Mouse (Mus musculus): ENCODE measurements around the gene 1700025B11Rik.
A peak's percentile ranks its signal among the peaks of the same experiment; 100 is the strongest.
"Not testable (repeated sequence)": the region's sequence is repeated elsewhere in the genome, so short reads cannot be mapped to it uniquely, and the experiment has no call there.

The 1700025B11Rik gene

DNA sequence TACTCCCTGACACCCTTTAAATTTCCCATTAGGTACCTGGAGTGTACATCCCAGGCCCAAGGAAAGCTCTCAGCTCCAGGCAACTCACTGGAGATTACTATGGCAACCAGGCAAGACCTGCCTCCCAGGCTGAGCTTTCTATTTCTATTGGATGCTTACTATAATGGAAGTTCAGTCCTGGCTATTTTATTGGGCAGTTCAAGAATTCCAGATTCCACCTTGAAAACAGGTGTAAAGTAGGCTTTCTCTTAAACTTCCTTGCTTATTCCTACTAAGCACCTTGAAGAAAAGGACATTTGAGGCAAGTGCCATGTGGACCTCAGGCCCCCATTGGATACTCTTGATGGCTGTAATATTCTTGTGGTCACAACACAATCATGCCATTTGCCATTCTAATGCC is at the start of gene 1700025B11Rik:
Gene 1700025B11Rik (minus strand): TSS at position 101 of the 400 bp plus-strand sequence.
- no peak for DNase-seq (ENCODE audit: low spot score)

GRCm38 (mm10) chr15:77606069-77606468 is 44.4 kb upstream of the 1700025B11Rik start:
- DNase-seq (ENCODE audit: low spot score) = no peak

DNA sequence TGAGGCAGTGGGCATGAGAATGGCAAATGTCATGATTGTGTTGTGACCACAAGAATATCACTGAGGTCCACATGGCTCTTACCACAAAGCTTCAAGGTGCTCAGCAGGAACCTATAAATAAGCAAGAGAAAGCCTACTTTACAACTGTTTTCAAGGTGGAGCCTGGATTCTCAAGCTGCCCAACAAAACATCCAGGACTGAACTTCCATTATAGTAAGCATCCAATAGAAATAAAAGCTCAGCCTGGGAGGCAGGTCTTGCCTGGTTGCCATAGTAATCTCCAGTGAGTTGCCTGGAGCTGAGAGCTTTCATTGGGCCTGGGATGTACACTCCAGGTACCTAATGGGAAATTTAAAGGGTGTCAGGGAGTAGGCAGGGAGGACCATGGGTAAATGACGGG is 37.3 kb upstream of the 1700025B11Rik start, which contains the start of gene Gm36245:
Gene Gm36245 (plus strand): TSS at position 301 of the 400 bp plus-strand sequence.
- no peak for DNase-seq (ENCODE audit: low spot score)

DNA sequence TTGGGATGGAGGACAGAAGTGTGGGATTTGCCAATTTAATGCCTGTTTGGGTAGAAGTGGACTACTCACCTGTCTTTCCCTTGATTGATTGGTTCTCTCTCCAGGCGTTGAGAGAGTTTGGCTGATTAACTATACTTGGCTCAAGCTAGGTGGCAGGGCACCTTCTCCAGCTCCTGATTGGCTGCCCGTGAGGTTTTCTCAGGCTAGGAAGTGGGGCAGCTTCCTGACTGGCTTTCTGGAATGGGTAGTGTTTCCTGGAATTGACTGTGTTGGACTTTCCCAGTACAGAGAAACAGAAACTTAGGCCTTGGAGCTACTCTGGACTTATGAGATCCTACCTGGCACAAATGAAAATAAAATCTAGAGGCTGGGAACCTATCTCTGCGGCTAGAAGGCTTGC is 36.7 kb upstream of the 1700025B11Rik start:
- DNase-seq (ENCODE audit: low spot score) = no peak

DNA sequence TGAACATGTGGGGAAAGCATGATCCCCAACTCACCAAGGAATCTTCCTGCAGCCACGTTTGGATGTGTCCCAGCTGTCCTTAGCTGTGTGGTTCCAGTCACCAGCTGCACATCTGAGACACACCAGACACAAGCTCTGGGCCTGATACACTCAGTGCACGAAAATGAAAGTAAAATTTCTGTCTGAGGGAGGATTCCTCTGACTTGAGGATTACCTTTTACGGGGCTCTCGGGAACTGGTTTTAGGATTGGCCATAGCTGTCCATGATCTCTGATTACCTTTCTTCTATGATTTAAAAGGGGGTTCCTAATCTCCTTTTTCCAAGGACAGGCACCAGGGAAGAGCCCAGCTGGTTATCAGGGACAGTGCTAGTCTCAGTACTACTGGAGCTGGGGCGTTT is 34.3 kb upstream of the 1700025B11Rik start, which contains the start of gene Apol10b:
Gene Apol10b (minus strand): TSS at position 165 of the 400 bp plus-strand sequence.
- no peak for DNase-seq (ENCODE audit: low spot score)

DNA sequence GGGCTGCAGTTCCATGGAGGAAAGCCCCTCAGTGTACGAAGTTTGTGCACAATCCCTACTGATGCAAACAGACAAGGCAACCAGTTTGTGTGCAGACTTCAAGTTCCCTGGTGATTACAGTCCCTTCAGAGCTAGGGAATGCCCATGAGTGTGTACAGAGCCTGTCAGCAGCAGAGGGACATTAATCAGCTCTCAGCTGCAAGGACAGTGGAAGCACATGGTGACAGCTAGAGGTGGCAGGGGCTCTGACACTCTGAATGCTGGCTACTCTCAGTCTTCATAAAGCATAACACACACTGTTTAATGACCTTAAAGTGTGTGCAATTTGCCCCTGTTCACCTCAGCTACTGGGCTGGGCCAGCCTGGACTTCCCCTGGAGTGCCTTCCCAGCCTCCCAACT is 31.9 kb upstream of the 1700025B11Rik start:
- no peak for DNase-seq (ENCODE audit: low spot score)

DNA sequence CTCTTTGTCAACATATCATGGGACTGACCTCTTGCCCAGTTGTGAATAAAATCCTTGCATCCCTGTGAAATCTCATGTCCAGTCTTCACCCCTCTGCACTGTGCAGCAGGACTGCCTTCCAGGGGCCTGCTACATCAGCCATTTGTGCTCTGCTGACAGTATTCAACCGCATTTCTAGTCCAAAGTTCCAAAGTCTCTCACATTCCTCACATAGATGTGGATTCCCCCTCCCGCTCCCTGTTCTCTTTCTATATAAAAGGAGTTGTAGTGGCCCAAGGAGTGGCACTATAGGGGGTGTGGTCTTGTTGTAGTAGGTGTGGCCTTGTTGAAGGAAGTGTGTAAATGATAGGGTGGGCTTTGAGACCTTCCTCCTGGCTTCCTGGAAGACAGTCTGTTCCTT is 29.2 kb upstream of the 1700025B11Rik start:
- no peak for DNase-seq (ENCODE audit: low spot score)

GRCm38 (mm10) chr15:77588981-77589380 is 27.3 kb upstream of the 1700025B11Rik start:
- no peak for DNase-seq (ENCODE audit: low spot score)

- no peak for DNase-seq (ENCODE audit: low spot score)
Measured at GRCm38 (mm10) chr15:77587026-77587425, 25.3 kb upstream of the 1700025B11Rik start.

DNA sequence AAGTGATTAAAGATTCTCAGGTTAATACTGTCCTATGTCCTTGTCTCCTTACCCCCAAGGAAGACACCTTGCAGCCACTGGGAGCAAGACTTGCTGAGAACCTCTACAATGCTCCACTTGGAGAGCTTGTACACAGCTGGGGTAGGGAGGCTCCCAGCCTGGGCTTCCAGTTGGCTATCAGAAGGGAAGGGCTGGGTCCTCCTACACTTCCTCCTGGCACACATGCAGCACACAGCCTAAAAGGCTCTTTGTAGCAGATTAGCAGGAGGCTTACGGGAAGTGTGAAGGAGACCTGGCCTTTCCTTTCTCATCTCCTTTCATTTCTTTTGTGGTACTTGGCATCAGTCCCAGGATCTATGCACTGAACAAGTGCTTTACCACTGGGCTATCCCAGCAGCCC is 20.0 kb upstream of the 1700025B11Rik start:
- DNase-seq (ENCODE audit: low spot score) = peak; percentile 19

DNA sequence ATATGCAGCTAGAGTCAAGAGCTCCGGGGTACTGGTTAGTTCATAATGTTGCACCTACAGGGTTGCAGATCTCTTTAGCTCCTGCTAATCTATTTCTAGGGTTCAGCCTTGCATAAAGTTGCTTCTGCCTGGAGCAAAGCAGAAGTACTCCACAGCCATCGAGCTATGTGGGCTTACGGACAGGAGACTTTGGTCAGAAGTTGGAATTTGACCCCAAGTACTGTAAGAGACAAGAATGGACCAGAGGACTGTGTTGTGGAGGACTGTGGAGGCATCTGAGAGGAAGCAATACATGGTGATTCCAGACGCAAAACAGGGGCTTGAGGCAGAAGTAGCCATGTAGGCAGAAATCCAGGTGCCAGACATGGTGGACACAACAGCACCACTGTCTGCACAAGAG is 17.6 kb upstream of the 1700025B11Rik start:
- no peak for DNase-seq (ENCODE audit: low spot score)

- no peak for DNase-seq (ENCODE audit: low spot score)
Measured at GRCm38 (mm10) chr15:77578801-77579200, 17.1 kb upstream of the 1700025B11Rik start.

GRCm38 (mm10) chr15:77563219-77563618 is 1.5 kb upstream of the 1700025B11Rik start:
- DNase-seq (ENCODE audit: low spot score) = no peak

- DNase-seq (ENCODE audit: low spot score) = not testable (repeated sequence)
Measured at GRCm38 (mm10) chr15:77539221-77539620, 22.5 kb downstream of the 1700025B11Rik start.

GRCm38 (mm10) chr15:77533216-77533615 is 28.5 kb downstream of the 1700025B11Rik start, which contains the start of gene Apol7c:
Gene Apol7c, minus strand, starts transcription at chr15:77533316.
- DNase-seq (ENCODE audit: low spot score) = no peak

- peak; percentile 72 for DNase-seq (ENCODE audit: low spot score)
Measured at GRCm38 (mm10) chr15:77523186-77523843, 38.4 kb downstream of the 1700025B11Rik start.

DNA sequence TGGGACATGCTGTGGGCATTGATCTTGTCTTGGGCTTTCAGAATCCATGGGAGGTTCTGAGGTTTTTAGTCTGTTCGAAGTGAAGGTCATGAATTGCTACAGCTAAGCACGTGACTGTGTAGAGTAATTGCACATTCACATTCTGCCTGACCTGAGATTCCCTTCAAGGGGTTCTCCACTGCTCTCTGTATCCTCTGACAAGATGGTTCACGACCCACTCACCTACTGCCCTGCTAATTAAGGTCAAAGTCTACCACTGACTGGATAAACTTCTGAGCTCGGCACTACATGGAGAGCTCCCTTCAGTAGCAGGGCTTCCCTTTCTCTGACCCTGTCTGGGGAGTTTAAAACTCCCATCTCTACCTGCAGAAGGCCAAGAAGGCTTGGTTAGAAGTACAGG is 41.1 kb downstream of the 1700025B11Rik start:
- DNase-seq (ENCODE audit: low spot score) = not testable (repeated sequence)
